Mouse (Mus musculus) embryonic facial prominence, embryonic 14.5 days (tissue): Measurements from ENCODE around the gene Sigmar1. TPM values are rescaled to one million over a fixed set of nuclear protein-coding genes. Genes with fewer than 3 reads are reported as not detected.

Experiments
- ATAC-seq: fragments of 200-750 bp; cut with Nextera tagmentation; 2 replicates; pipeline ENCODE4 v1.8.0; 2017; ENCODE audit warnings: low read depth, moderate number of reproducible peaks, moderate TSS enrichment
- DNase-seq: peaks from one replicate; pipeline ENCODE4 v3.0.0-alpha.2; 2015; ENCODE audit warnings: low spot score
- H3K27ac ChIP-seq: fragments of 300-500 bp; sonication (generic); replicated peaks from 2 replicates; pipeline ENCODE4 v1.5.1; 2014; ENCODE audit warnings: low read depth, mild to moderate bottlenecking, low read length, moderate library complexity
- H3K27me3 ChIP-seq: fragments of 300-500 bp; sonication (generic); replicated peaks from 2 replicates; pipeline ENCODE4 v1.6.1; 2014; ENCODE audit warnings: low read length; ENCODE audit not compliant: control insufficient read depth, insufficient read depth
- H3K36me3 ChIP-seq: fragments of 300-500 bp; sonication (generic); 2 replicates; pipeline ENCODE4 v1.6.1; 2014; ENCODE audit warnings: low read length, mixed read lengths; ENCODE audit not compliant: control insufficient read depth, insufficient read depth
- H3K4me1 ChIP-seq: fragments of 300-500 bp; sonication (generic); 2 replicates; pipeline ENCODE4 v1.6.1; 2014; ENCODE audit warnings: antibody characterized with exemption, low read length; ENCODE audit not compliant: control insufficient read depth, insufficient read depth
- H3K4me2 ChIP-seq: fragments of 300-500 bp; sonication (generic); 2 replicates; pipeline ENCODE4 v1.6.1; 2014; ENCODE audit warnings: low read depth, mild to moderate bottlenecking, low read length, moderate library complexity, mixed read lengths
- H3K4me3 ChIP-seq: fragments of 300-500 bp; sonication (generic); 2 replicates; pipeline ENCODE4 v1.5.1; 2014; ENCODE audit warnings: low read depth, mild to moderate bottlenecking, low read length
- H3K9ac ChIP-seq: fragments of 300-500 bp; sonication (generic); 2 replicates; pipeline ENCODE4 v1.6.1; 2014; ENCODE audit warnings: low read depth, mild to moderate bottlenecking, low read length, moderate library complexity, mixed read lengths
- H3K9me3 ChIP-seq: fragments of 300-500 bp; sonication (generic); 2 replicates; pipeline ENCODE4 v1.6.1; 2016; ENCODE audit warnings: low read length; ENCODE audit not compliant: control insufficient read depth
- WGBS: fragments of 180-500 bp; shearing (Covaris S2); extraction: QIAGEN DNeasy Blood & Tissue Kit; methylation state at CpG from one replicate; pipeline ENCODE4 v1.1.7; 2014; 5-methylcytosine and 5-hydroxymethylcytosine counted together
- polyA plus RNA-seq: library from polyadenylated mRNA; unstranded; fragments of >200 nt; fragmentation: Nextera tagmentation; extraction: Ambion mirVana; gene quantifications from 2 replicates; pipeline ENCODE4 v1.2.1, GENCODE M21; 2014

Gene Sigmar1
- polyA plus RNA-seq, 1 experiment from 2014 or later: 77.9 TPM

- WGBS: 36% methylated on average over 6 of the region's 6 CpGs
- peak overlapping the region; percentile 52 for H3K4me3 ChIP-seq
- H3K27ac ChIP-seq: peak overlapping the region; percentile 97
- peak overlapping the region; percentile 69 for H3K4me2 ChIP-seq
- no peaks in the 10 kb centered on the region for H3K9me3 ChIP-seq
- H3K4me1 ChIP-seq: peaks cover 16% of the 10 kb centered on the region
- H3K36me3 ChIP-seq: 0 out of 2 replicates have a peak, but pooled peaks cover 6% of the 10 kb centered on the region
- H3K9ac ChIP-seq: peak overlapping the region; percentile 63
- ATAC-seq: no peak
- no peaks in the 10 kb centered on the region for H3K27me3 ChIP-seq
- no peak for DNase-seq
Measured at GRCm38 (mm10) chr4:41759656-41760287, 3.8 kb upstream of the Sigmar1 start.

GRCm38 (mm10) chr4:41759206-41759605 is 3.2 kb upstream of the Sigmar1 start:
- Histone ChIP-seq H3K4me2 (no peak overlapping the region), H3K4me1 (peaks cover 16% of the 10 kb centered on the region), H3K9me3 (no peaks in the 10 kb centered on the region), H3K27ac (peak overlapping the region; percentile 97), H3K9ac (no peak overlapping the region), H3K36me3 (0 out of 2 replicates have a peak, but pooled peaks cover 6% of the 10 kb centered on the region), H3K27me3 (no peaks in the 10 kb centered on the region), H3K4me3 (no peak overlapping the region)
- DNase-seq (peak; percentile 19), ATAC-seq (no peak)
- WGBS: 87% methylated on average over 9 of the region's 9 CpGs

GRCm38 (mm10) chr4:41758701-41759100 is 2.7 kb upstream of the Sigmar1 start:
- 82% methylated on average over 4 of the region's 4 CpGs for WGBS
- DNase-seq: no peak

DNA sequence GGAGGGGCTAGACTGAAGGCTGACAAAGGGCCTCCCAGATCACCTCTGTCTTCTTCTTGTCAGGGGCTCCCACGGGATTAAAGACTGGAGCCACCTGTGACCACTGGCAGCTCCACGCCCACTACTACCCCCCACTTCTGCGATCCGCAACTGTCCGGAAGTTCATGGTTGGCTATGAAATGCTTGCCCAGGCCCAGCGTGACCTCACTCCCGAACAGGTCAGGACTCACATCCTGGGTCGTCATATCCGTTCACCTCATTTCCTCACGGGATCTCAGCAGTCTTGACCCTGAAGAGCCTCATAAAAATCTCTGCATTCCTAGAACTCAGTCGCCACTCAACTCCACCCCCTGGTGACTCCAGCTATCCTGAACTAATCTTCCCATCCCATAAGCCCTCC is 2.1 kb upstream of the Sigmar1 start:
- Histone ChIP-seq H3K27me3 (no peaks in the 10 kb centered on the region), H3K9me3 (no peaks in the 10 kb centered on the region), H3K27ac (no peak overlapping the region), H3K36me3 (0 out of 2 replicates have a peak, but pooled peaks cover 6% of the 10 kb centered on the region), H3K4me3 (no peak overlapping the region), H3K4me1 (peaks cover 16% of the 10 kb centered on the region), H3K9ac (no peak overlapping the region), H3K4me2 (no peak overlapping the region)
- DNase-seq (no peak), ATAC-seq (no peak)
- 78% methylated on average over 11 of the region's 11 CpGs for WGBS

More at GRCm38 (mm10) chr4:41758701-41759100, 2.7 kb upstream of the Sigmar1 start:
- Histone ChIP-seq H3K4me2 (no peak overlapping the region), H3K27me3 (no peaks in the 10 kb centered on the region), H3K9ac (no peak overlapping the region), H3K27ac (no peak overlapping the region; the same call in 1 of the 2 replicates), H3K4me1 (peaks cover 16% of the 10 kb centered on the region), H3K4me3 (no peak overlapping the region), H3K36me3 (0 out of 2 replicates have a peak, but pooled peaks cover 6% of the 10 kb centered on the region), H3K9me3 (no peaks in the 10 kb centered on the region)
- ATAC-seq: no peak

DNA sequence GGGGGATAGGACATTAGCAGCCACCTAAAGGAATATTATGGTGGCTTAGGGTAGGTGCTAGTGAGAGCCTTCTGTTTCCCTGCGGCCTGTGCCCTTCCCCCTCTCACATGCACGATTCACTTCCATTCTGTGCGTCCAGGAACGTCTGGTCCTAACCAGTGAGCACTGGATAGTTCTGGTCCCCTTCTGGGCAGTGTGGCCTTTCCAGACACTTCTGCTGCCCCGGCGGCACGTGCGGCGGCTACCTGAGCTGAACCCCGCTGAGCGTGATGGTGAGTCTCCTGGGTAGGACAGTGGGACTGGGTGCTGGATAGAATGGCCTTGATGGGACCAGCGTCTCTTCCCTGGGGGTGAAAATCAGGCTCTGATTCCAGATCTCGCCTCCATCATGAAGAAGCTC is 1.4 kb upstream of the Sigmar1 start:
- H3K4me3 ChIP-seq: no peak overlapping the region
- DNase-seq (no peak), ATAC-seq (no peak)
- no peaks in the 10 kb centered on the region for H3K9me3 ChIP-seq
- no peak overlapping the region for H3K9ac ChIP-seq
- H3K36me3 ChIP-seq: 0 out of 2 replicates have a peak, but pooled peaks cover 6% of the 10 kb centered on the region
- H3K27me3 ChIP-seq: no peaks in the 10 kb centered on the region
- 93% methylated on average over 13 of the region's 13 CpGs for WGBS
- H3K27ac ChIP-seq: no peak overlapping the region
- no peak overlapping the region for H3K4me2 ChIP-seq
- H3K4me1 ChIP-seq: peaks cover 16% of the 10 kb centered on the region

DNA sequence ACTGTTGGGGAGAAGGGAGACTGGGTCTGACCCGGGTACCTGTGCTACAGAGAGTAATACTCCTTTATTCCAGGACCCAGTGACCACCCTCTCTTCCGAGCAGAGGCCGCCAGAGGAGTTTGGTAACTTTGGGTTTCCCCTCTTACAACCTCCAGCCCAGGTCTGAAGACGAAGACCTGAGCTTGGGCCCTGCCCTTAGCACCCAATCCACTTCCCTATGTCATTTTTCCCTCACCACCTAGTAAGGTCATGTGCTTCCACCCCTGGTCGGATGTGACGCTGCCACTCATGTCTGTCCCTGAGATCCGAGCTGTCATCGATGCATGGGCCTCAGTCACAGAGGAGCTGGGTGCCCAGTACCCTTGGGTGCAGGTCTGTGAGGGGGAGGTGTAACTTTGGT is 483 bp upstream of the Sigmar1 start:
- Histone ChIP-seq H3K4me3 (peak overlapping the region; percentile 79), H3K9me3 (no peaks in the 10 kb centered on the region), H3K27ac (peak overlapping the region; percentile 89; the same call in 1 of the 2 replicates), H3K36me3 (0 out of 2 replicates have a peak, but pooled peaks cover 6% of the 10 kb centered on the region), H3K9ac (peak overlapping the region; percentile 82), H3K4me1 (peaks cover 13% of the 10 kb centered on the region), H3K4me2 (peak overlapping the region; percentile 93), H3K27me3 (no peaks in the 10 kb centered on the region)
- ATAC-seq (no peak), DNase-seq (no peak)
- 77% methylated on average over 8 of the region's 8 CpGs for WGBS

DNA sequence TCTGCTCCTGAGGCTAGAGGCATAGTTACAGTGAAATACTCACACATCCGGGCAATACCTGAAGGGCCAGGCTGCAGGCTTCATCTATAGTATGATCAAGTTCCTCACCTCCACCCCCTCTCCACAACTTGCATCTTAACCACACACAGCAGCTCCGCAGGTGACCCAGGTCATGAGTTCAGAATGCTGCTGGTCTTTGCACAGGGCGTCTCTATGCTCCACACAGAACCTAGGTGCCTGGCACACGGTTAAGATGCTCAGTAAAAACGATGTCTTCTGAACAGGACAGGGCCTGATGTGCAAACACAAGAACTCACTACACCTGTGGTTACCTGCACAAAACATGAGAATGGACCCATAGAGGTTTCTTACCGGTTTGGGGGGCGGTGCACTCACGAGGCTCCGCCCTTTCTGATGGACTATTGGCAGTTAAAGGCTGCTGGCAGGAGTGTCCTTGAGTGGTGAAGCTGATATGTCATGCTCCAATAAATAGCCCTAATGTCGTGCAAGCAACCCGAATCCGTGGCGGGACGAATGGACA is 1.1 kb downstream of the Sigmar1 start, which contains the start of gene Galt:
Gene Galt, plus strand, starts transcription at position 432 of the 541 bp plus-strand sequence.
- Histone ChIP-seq H3K9ac (peak within 1 kb of the TSS; percentile 82), H3K4me1 (peaks cover 5% of the 10 kb centered on the region), H3K36me3 (0 out of 2 replicates have a peak, but pooled peaks cover 6% of the 10 kb centered on the region), H3K4me3 (peak within 1 kb of the TSS; percentile 79), H3K27ac (peak within 1 kb of the TSS; percentile 89), H3K9me3 (no peaks in the 10 kb centered on the region), H3K27me3 (no peaks in the 10 kb centered on the region), H3K4me2 (peak within 1 kb of the TSS; percentile 93)
- DNase-seq: peak; percentile 61
- WGBS: 14% methylated on average over 14 of the region's 14 CpGs
- ATAC-seq: peak; percentile 68

DNA sequence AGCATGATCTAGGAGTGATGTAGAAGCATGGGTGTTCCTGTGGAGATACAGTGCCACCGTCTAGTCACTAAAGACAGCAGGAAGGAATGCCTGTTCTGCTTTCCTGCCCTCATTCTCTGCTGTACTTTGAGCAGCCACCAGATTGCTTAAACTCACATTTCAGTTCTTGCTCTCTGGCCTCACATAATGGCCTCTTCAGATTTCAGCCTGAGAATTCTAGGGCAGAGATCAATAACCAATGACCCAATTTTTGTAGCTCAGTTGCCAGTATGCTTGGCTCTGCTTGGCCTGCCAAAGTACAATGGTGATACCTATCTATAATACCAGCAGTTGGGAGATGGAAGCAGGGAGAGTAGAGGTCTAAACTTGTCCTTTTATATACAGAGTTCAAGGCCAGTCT is 10.9 kb downstream of the Sigmar1 start:
- WGBS: 67% methylated on average over 1 of the region's 1 CpGs
- no peak for ATAC-seq

More for the DNA sequence above, 10.9 kb downstream of the Sigmar1 start:
- Histone ChIP-seq H3K4me3 (no peak overlapping the region), H3K9ac (no peak overlapping the region), H3K4me1 (0 out of 2 replicates have a peak, but pooled peaks cover 3% of the 10 kb centered on the region), H3K9me3 (peaks cover 14% of the 10 kb centered on the region; the same call in 1 of the 2 replicates), H3K27me3 (no peaks in the 10 kb centered on the region), H3K27ac (no peak overlapping the region), H3K4me2 (no peak overlapping the region), H3K36me3 (no peaks in the 10 kb centered on the region)
- no peak for DNase-seq
